Mouse (Mus musculus) heart, adult 18-20 months (tissue): Measurements from ENCODE around the gene Vstm2a. TPM values are rescaled to one million over a fixed set of nuclear protein-coding genes. Genes with fewer than 3 reads are reported as not detected.

Source experiments
- DNase-seq, 2 experiments: peaks; one replicate each; pipeline ENCODE4 v3.0.0; 2021 to 2022; ENCODE audit warnings: mixed read lengths in 1 of 2
- long read RNA-seq, 2 experiments: library from polyadenylated mRNA; stranded (forward); transcript quantifications; one replicate each; pipeline ENCODE4 v2.0.0; 2021
- total RNA-seq, 2 experiments: library from RNA; stranded (reverse); gene quantifications; 2 replicates each; pipeline ENCODE4 v1.2.3; 2021

Gene Vstm2a
- total RNA-seq, result under 1 TPM in 1 of 2 experiments, not detected in 1; 0.31 TPM
- long read RNA-seq, experiment 1, result 0 reads
- long read RNA-seq, experiment 2, result 0 reads

DNA sequence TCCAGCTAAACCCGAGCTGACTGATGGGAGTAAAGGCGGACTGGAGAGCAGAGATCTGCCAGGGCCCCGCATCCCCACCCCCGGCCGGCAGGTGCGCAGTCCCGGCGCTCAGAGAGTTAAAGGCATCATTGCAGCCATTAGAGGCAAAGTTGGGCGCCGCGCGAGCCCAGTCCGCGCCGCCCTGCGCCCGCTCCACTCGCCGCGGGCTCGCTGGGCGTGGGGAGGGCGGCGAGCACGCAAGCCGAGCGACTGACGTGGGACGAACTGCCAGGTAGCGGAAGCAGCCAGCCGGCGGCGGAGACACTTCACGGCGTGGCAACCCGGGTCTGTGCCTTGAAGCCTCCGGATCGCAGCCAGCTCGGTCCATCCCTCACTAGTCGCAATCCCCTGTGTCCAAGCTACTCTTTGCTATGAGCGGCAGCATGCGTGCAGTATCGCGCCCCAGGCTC lies at the start of gene Vstm2a:
TSS of gene Vstm2a (plus strand) at position 252 of the 449 bp plus-strand sequence.
- DNase-seq, result peak in 1 of 2 experiments; percentile 4

DNA sequence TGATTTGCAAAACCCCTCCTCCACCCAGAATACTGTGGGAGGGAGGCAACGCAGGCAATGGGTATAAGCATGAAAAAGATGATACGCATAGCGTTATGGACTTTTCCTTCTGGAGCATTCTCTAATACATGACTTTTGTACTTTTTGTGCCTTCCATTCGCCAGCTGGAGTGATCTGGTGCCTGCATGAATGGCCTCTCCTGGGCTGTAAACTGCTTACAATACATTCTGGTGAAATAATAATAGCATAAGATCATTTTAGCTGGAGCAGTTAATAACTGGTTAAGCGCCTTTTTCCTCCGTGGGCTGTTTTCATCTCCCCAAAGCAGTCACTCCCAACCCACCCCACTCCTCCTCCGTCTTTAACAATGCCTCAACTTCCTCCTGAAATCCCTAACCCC lies 513 bp upstream of the Vstm2a start:
- no peak for DNase-seq

DNA sequence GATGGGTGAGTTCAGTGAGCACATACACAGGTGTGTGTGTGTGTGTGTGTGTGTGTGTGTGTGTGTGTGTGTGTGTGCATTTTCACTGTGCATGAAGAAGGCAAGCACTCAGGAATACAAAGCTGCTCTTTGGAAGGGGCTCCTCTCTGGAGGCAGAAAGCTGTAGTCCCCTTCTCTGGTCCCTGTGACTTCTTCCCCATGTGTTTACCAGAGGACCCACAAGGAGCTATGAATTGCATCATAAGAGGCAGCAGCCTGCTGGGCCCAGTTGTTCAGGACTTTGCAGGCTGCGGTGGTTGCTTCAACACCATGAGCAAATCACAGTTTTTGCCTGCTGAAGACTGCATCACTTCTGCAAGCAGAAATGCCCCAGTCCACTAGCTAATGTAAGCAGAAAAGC lies 776 bp downstream of the Vstm2a start:
- no peak for DNase-seq

DNA sequence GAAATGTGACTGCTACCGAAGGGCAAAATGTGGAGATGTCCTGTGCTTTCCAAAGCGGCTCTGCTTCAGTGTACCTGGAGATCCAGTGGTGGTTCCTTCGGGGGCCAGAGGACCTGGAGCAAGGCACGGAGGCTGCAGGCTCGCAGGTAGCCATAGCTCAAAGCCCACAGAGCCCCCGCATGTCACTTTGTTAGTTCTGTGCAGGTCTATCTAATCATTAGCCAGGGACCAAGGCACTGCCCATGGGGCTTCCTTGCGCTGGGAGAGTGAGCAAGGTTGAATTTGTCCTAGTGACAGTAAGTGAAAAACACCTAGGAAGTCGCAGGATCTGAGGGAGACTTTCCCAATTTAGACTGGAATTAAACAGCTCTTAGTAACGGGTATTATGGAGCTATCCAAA lies 2.4 kb downstream of the Vstm2a start:
- no peak for DNase-seq

DNA sequence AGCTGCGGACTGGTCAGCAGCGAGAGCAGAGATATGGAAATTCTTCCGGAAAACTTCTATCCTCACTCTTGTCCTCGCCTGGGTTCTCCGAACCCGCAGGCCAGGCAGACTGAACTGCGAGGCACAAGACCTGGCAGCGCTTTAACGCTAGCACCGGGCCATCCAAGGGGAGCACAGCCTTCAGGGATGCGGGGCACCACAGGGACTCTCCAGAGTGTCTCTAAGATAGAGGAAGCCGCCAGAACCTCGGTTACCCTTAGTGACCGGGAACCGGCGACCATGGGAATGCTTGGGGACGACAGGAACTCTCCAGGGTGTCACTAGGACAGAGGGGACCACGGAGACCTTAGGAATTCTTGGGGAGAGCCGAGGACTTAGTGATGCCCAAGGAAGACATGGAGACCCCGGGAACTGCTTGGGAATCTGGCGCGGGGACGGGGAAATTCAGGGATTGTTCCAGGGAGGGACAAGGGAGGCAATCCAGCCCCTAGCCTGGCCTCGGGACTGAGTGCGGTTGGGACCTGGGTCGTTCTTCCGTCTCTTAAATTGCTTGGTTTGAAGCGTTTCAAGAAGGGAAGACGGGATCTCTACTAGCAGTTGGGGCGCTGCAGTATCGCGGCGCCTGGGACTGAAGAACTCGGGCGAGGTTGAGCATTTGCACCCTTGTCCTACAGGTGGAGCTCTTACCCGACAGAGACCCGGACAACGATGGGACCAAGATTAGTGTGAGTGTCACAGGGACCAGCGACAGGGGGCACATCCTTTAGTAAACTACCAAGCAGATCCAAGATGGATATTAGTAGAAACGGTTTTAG lies 3.4 kb downstream of the Vstm2a start:
- DNase-seq, result peak; percentile 11 to 35

DNA sequence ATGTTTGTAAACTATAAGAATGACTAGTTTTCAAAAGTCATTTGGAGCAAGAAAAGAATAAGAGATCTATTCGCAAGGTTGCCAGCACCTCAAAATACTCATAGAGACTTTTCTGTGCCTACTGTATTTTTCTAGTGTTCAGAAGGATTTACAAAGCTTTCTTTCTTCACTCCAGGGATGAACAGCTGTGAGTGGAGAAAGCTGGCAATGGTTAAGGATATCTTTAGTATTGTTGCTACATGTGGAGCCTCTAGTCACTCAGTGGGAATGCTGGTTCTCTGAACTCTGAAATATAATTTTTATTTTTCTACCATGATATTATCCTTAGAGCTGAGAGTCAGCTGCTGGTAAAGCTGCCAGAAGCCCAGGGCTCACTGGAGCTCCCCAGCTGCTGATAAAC lies 10.9 kb downstream of the Vstm2a start:
- no peak for DNase-seq

DNA sequence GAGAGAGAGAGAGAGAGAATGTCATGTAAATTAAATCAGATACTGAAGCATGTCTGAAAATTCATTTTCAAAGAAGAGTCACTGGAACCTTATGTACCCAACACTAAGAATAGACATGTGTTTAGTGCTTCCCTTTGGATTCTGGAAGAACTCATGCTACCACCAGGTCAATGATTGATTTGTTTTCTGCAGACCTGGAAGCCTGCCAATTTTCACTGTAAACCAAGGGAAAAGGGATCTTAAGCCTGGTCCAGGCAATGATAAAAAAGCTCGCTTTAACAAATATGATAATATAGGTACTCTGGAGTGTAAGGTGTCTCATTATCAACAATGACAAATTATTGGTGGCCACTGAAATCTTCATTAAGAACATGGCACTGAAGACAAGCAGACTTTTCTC lies 32.9 kb downstream of the Vstm2a start:
- no peak for DNase-seq

DNA sequence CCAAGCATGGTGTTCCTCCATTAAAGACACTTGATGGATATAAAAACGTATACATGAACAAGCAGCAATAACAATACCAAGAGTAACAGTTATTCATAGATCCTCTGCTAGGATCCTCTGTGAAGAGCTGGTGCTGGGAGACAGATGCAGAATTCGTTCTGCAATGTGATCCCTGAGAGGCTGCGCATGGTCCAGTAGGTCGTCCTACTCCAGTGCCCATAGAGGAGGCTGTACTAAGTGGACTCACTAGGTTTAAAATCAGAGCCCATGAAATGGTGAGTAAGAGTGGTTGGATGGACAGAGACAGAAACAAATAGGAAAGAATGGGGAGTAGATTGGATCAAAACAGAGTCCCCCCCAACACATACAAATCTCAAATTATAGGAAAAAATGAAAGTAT lies 35.4 kb downstream of the Vstm2a start:
- no peak for DNase-seq

DNA sequence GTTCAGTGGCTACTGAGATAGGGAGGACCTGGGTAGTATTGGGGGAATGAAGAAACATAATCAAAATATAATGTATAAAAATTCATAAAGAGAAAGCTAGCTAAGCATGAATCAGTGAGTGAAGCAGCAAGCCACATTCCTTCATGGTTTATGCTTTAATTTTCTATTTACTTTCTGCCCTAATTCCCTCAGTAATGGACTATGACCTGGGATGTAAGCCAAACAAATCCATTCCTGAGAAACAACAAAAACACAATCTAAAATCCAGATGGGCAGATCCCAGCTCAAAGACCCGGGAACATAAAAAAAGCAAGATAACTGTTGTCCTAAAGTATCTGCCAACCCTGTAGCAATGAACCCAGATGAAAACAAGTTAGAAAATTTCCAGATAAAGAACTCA lies 39.0 kb downstream of the Vstm2a start:
- DNase-seq, result no peak

DNA sequence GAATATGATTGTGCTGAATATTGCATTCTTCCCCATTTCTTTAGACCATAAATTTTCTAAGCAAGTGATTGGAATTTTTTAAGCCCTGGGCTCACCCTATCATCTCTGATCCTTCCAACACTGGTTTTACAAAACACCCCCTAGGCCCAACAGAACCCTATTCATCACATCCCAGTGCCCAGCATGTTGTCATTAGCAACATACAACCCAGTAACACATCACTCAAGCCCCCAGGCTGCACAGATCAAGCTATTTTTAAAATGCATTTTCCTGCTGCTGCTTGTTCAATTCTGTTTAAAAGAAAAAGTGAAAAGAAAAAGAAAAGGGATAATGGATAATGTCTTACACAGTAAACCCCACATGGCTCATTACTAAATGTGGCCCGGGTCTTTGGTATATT lies 42.0 kb downstream of the Vstm2a start:
- DNase-seq, result no peak

DNA sequence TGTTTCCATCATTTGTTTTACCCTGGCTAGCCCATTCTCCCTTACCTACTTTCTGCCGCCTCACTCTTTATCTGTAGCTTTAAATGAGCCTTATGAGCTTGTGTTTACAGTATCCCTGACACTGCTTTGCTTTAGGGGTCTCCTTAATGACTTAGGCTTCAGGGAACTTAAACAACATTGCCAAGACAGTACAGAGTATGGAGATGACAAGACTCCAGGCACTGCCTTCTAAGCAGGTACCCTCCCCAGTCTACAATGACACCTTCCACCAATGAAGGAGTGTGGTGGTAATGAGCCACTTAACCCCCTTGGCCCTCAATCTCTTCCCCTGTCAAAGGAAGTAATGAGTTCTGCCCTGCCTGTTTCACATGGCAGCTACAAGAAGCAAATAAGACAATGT lies 42.4 kb downstream of the Vstm2a start:
- no peak for DNase-seq

DNA sequence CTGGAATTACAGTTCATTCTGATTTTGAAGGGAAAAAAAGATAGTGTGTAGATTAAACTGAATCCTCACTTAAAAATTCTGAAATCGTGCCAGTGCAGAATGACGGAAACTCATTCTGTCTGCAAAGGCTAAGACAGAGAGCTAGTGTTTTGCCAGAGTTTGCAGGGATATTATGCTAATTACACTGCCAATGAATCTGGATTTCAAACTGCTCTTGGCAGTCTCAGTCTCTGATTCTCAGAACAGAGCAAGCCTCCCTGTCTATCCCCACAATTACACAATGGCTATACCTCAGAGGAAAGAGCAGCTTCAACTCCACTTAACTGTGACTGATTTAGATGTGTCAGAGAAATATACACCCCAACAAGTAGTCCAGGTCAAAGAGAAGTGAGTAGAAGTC lies 43.2 kb downstream of the Vstm2a start:
- DNase-seq, result no peak

DNA sequence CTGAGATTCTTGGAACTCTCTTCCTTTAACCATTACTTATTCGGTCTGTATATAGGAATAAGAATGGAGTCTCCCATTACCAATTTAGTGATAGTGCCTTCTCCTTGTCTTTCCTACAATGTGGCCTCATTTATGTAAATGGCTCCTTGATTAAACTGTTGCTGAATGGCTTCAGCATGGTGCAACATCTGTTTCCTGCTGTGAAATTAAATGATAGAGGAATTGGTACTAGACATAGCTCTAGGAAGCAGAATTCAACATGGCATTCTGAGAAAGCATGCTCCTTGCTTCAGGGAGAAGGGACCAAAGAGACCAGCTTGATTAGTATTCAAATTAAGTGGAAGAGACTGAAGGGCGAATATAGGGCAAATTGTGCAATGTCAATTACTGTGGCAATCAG lies 57.6 kb downstream of the Vstm2a start:
- no peak for DNase-seq

DNA sequence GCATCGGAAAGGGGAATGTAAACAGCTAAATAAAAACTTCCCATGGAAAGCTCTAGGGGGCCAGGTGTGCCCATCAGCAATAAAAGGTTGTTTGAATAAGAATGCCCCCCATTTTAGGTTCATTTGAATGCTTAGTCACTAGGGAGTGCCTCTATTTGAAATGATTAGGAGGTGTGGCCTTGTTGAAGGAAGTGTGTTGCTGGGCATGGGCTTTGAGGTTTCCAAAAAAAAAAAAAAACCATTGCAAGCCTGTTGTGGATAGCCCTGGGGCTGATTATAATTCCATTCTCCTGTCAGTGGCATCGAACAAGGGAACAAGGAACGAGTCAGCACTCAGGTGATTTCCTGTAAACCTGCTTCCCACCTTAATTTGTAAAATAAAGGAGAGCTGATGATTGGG lies 87.7 kb downstream of the Vstm2a start:
- no peak for DNase-seq

DNA sequence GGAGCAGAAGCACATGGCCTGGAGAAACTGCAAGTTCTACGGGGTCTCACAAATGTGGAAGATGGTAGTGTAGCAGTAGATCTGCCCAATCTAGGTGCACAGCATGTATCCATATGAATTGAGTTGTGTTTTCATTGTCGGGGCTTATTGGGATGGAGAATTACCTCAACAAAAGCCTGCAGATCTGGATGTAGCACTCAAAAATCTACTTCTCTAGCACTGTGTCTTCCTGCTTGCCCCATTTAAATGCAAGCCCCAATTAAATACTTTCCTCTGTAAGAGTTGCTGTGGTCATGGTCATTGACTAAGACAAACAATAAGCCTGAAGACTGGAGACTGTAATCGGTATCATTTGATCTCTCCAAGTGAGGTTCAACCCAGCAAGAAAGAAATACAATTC lies 88.2 kb downstream of the Vstm2a start:
- no peak for DNase-seq

DNA sequence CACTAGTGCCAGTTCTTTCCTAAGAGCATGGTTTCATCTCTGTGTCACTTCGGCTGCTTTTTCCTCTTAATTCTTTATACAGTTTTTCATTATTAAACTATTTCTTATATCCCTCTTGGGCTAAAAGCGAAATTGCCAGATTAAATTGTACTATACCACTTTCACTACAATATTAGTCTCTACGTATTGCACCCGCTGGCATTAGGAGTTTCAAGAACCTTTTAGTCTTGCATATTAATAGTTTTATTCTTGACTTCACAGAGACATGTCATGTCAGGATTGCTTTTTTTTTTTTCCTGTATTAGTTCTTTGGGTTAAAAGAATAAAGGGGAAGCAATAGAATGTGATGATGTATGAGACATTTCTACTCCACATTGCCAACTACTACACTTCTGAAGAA lies 94.4 kb downstream of the Vstm2a start:
- no peak for DNase-seq

DNA sequence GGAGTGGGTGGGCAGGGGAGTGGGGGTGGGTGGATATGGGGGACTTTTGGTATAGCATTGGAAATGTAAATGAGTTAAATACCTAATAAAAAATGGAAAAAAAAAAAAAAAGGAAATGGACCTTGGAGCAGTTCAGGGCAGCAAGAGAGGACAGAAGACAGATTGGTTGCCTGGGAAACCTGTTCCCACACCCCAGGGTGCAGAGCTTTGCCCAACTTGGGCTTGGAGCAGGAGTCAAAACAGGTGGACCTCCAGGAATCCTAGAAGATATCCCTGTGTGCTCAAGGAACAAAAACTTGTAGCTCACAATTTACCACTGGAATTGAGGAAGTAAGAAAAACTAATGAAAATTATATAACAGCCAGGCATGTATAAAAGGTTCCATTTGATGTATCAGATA lies 96.8 kb downstream of the Vstm2a start:
- DNase-seq, result no peak

DNA sequence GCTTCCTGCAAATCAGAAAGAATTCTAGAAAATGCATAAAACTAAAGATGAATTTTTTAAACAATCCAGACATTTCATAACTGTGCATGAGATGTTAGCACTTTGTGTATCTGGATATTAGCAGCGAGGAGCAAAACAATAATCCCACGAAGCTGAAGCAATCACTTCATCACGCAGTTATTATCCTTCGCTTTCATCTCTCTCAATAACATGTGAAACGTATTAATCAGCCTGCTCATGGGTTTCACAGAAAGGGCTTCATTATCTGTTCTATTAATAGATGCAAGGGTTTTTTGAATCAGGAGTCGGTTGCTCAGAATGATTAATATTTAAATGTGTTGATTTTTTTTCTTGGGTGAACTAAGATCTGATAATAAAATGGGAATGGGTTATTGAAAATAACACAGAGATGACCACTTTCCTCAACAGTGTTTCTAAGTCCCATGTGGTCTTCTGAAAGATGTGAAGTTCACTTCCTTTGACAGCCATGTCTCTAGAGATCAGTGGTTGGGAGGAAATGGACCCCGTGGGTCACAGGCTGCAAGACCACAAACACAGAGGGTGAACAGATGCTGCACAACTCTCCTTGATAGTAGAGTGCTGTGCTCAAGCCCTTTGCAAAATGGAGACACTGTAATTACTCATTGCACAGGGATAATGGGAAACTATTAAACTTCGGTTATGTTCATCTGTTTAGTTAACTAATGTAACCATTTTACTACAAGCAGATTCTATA lies 109.5 kb downstream of the Vstm2a start:
- no peak for DNase-seq

DNA sequence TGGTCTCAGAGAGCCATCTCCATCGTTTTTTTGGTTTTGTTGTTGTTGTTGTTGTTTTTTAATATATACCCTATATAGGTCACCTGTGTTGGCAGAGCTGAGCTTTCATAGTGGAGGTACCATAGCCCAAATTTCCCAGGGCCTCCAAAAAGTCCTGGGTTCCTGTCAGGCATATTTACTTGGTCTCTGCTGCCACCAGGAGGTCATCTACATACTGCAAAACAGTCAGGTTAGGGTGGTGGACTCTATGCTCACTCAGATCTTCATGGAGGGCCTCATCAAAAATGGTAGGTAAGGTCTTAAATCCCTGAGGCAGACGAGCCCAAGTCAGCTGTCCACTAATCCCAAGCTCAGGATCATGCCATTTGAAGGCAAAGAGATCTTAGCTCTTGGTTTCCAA lies 146.1 kb downstream of the Vstm2a start:
- no peak for DNase-seq

DNA sequence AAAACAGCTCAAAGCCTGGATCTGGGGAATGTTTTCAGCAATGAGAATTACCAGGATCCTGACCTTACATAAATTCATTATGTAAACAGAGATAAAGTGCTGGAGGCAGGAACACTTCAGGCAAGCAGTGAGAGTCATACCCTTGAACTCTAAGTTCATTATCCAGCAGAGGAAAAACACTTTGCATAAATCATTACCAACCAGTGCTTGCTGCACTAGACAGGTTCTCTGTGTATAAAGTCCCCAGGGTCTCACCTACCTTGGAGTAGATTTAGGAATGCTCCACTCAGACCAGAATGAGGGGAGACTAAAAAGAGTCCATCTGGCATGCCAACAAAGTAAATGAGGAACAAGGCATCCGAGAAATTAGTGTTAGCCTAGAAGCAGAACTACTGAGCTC lies 154.2 kb downstream of the Vstm2a start:
- DNase-seq, result no peak

DNA sequence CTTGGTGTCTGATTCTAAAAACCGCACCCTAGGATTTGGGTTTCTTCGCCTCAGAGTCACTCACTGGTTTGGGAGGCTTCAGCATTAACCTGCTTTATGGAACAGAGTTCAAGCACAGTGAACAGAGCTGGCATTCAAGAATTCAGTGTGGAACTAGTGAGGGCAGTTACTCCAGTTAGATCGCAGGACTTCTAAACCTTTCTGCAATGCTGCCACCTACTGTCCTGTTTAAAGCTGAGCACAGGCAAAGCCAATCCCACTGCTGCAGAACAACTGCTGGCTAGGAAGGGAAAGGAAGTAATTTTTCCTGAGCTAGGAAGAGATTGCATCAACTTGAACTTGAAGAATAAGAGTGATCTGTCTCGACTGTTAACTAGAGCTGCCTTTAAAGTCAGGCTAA lies 155.1 kb downstream of the Vstm2a start:
- peak; percentile 9 to 28 for DNase-seq

DNA sequence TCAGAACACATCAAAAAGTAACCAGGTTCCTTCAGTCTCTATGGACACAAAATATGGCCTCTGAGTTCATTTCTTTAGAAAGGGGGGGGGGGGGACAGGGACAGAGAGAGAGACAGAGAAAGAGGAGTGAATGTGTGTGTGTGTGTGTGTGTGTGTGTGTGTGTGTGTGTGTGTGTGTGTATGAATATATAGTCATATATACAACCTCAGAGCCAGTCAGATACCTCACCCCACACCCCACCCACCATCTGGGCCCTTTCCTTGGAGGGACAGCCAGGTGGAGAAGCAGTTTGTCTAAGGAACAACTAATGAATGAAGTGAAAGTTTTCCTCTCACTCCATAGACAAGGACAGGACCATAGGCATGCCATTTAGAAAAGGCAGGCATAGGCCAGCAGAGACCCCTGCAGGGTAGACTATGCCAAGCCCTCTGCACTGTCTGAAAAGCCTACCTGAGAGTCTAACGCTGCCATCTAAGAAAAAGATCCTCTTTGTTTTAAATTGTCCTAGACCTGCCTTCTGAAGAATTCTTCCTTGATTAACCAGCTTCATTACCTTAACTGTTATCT lies 155.6 kb downstream of the Vstm2a start:
- DNase-seq, result no peak

DNA sequence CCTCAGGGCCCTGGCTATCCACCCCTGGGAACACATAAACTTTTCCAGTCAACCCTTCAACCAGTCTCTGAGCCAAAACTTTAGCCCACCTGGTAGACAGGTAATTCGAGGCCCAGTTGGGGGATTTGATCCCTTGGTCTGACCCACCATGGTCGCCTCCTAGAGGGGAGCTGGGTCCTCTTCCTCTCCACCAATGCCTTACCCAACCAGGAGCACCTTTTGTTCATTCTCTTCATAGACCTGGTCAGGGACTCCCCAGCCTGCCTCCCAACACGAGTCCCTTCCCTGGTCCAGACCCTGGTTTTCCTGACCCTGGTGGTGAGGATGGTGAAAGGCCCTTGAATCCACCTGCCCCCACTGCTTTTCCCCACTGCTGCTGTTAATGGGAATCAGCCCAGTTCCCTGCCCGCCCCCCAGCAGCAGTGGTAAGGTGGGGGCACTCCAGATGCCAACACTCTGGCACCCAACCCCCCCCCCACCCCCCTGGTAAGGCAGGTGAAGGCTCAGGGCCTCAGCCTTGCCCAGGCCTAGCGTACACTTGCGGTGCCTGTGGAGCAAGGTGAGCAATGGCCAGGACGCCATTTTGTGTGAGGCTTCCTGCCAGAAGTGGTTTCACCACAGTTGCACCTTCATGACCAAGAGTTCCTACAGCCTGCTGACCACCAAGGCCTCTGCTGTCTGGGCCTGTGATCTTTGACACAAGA lies 182.2 kb downstream of the Vstm2a start:
- DNase-seq, result no peak
